Mouse (Mus musculus) MEL (cell line): ENCODE results near the gene Plekha7. TPM values are rescaled to one million over a fixed set of nuclear protein-coding genes. Genes with fewer than 3 reads are reported as not detected.

Experiments
- DNase-seq: peaks from one replicate; pipeline ENCODE4 v3.0.0; 2011; ENCODE audit warnings: low read depth, low spot score
- H3K27ac ChIP-seq: 2 replicates; pipeline ENCODE4 v1.5.1; 2012; ENCODE audit warnings: low read depth, mild to moderate bottlenecking, control low read depth, low read length, moderate library complexity; ENCODE audit not compliant: control insufficient read depth
- H3K27me3 ChIP-seq, 2 experiments: fragments of 150-350 bp in 1 of 2; sonication (generic) in 1 of 2; 2 replicates each; pipeline ENCODE4 v1.6.1; 2012; ENCODE audit warnings: low read length in 2 of 2, mild to moderate bottlenecking in 2 of 2, improper control_type of control experiment in 1 of 2, moderate library complexity in 1 of 2; ENCODE audit not compliant: insufficient read depth in 2 of 2, control insufficient read depth in 1 of 2
- H3K36me3 ChIP-seq, 2 experiments: 2 replicates each; pipeline ENCODE4 v1.6.1; 2012 to 2014; ENCODE audit warnings: low read length in 2 of 2, improper control_type of control experiment in 1 of 2, inconsistent platforms in 1 of 2, mild to moderate bottlenecking in 1 of 2; ENCODE audit not compliant: insufficient read depth in 2 of 2, control insufficient read depth in 1 of 2
- H3K4me1 ChIP-seq, 2 experiments: fragments of 150-350 bp in 1 of 2; sonication (generic) in 1 of 2; 2 replicates each; pipeline ENCODE4 v1.6.1; 2012; ENCODE audit warnings: low read length in 2 of 2, improper control_type of control experiment in 1 of 2, mild to moderate bottlenecking in 1 of 2; ENCODE audit not compliant: insufficient read depth in 2 of 2, control insufficient read depth in 1 of 2
- H3K4me3 ChIP-seq, 2 experiments: fragments of 150-350 bp in 1 of 2; sonication (generic) in 1 of 2; 2 replicates each; pipeline ENCODE4 v1.5.1; 2012; ENCODE audit warnings: low read depth in 2 of 2, low read length in 2 of 2, mild to moderate bottlenecking in 2 of 2, moderate library complexity in 2 of 2, control low read depth in 1 of 2, improper control_type of control experiment in 1 of 2; ENCODE audit not compliant: control insufficient read depth in 1 of 2, insufficient read depth in 1 of 2
- H3K79me2 ChIP-seq: 2 replicates; pipeline ENCODE4 v1.6.1; 2012; ENCODE audit warnings: mild to moderate bottlenecking, low read length, moderate library complexity; ENCODE audit not compliant: control insufficient read depth, poor library complexity, insufficient read depth
- H3K9ac ChIP-seq: 2 replicates; pipeline ENCODE4 v1.6.1; 2012; ENCODE audit warnings: low read depth, mild to moderate bottlenecking, control low read depth, low read length, moderate library complexity; ENCODE audit not compliant: control insufficient read depth, poor library complexity, severe bottlenecking
- H3K9me3 ChIP-seq: fragments of 150-350 bp; sonication (generic); replicated peaks from 2 replicates; pipeline ENCODE4 v1.6.1; 2012; ENCODE audit warnings: mild to moderate bottlenecking, low read length, improper control_type of control experiment, moderate library complexity; ENCODE audit not compliant: insufficient read depth
- CHD1 ChIP-seq: IDR thresholded peaks from 2 replicates; pipeline ENCODE4 v1.6.1; 2012; ENCODE audit warnings: low read depth, mild to moderate bottlenecking, inconsistent platforms, low read length, improper control_type of control experiment
- CHD2 ChIP-seq: IDR thresholded peaks from 2 replicates; pipeline ENCODE4 v1.6.1; 2011; ENCODE audit warnings: low read length, improper control_type of control experiment
- CTCF ChIP-seq, 3 experiments: IDR thresholded peaks in 2 of 3; conservative IDR thresholded peaks in 1 of 3; 2 replicates each; pipeline ENCODE4 v1.5.1; 2011 to 2012; ENCODE audit warnings: low read length in 3 of 3, low read depth in 2 of 3, mild to moderate bottlenecking in 2 of 3, improper control_type of control experiment in 1 of 3, inconsistent platforms in 1 of 3, mixed read lengths in 1 of 3, moderate library complexity in 1 of 3; ENCODE audit not compliant: control insufficient read depth in 1 of 3, insufficient read depth in 1 of 3, poor library complexity in 1 of 3, severe bottlenecking in 1 of 3
- HCFC1 ChIP-seq: IDR thresholded peaks from 2 replicates; pipeline ENCODE4 v1.6.1; 2012; ENCODE audit warnings: low read depth, mild to moderate bottlenecking, inconsistent platforms, low read length, improper control_type of control experiment, moderate library complexity
- JUND ChIP-seq: IDR thresholded peaks from 2 replicates; pipeline ENCODE4 v1.6.1; 2011; ENCODE audit warnings: low read depth, mild to moderate bottlenecking, improper control_type of control experiment, low read length
- KAT2A ChIP-seq: conservative IDR thresholded peaks from 2 replicates; pipeline ENCODE4 v1.6.1; 2012; ENCODE audit warnings: low read depth, low read length, improper control_type of control experiment, inconsistent platforms
- MAFK ChIP-seq: IDR thresholded peaks from 2 replicates; pipeline ENCODE4 v1.6.1; 2011; ENCODE audit warnings: low read depth, mild to moderate bottlenecking, low read length, improper control_type of control experiment, borderline replicate concordance
- MAX ChIP-seq: IDR thresholded peaks from 2 replicates; pipeline ENCODE4 v1.6.1; 2011; ENCODE audit warnings: low read length, improper control_type of control experiment
- MAZ ChIP-seq: IDR thresholded peaks from 2 replicates; pipeline ENCODE4 v1.6.1; 2012; ENCODE audit warnings: low read depth, mild to moderate bottlenecking, inconsistent platforms, low read length, improper control_type of control experiment
- MXI1 ChIP-seq: IDR thresholded peaks from 2 replicates; pipeline ENCODE4 v1.6.1; 2011; ENCODE audit warnings: mild to moderate bottlenecking, low read depth, low read length, improper control_type of control experiment
- MYC ChIP-seq: IDR thresholded peaks from 2 replicates; pipeline ENCODE4 v1.6.1; 2011; ENCODE audit warnings: low read depth, mild to moderate bottlenecking, low read length, improper control_type of control experiment, moderate library complexity
- NELFE ChIP-seq: IDR thresholded peaks from 2 replicates; pipeline ENCODE4 v1.6.1; 2011; ENCODE audit warnings: low read depth, low read length, improper control_type of control experiment
- NRF1 ChIP-seq: IDR thresholded peaks from 2 replicates; pipeline ENCODE4 v1.6.1; 2014; ENCODE audit warnings: low read depth, mild to moderate bottlenecking, inconsistent platforms, low read length, improper control_type of control experiment, moderate library complexity; ENCODE audit not compliant: poor library complexity, insufficient read depth, severe bottlenecking
- POLR2AphosphoS2 ChIP-seq: IDR thresholded peaks from 2 replicates; pipeline ENCODE4 v1.6.1; 2011; ENCODE audit warnings: low read length, improper control_type of control experiment
- POLR2AphosphoS5 ChIP-seq: IDR thresholded peaks from 2 replicates; pipeline ENCODE4 v1.6.1; 2012; ENCODE audit warnings: low read depth, borderline replicate concordance, mild to moderate bottlenecking, inconsistent platforms, low read length, moderate library complexity, mixed read lengths
- RAD21 ChIP-seq: IDR thresholded peaks from 2 replicates; pipeline ENCODE4 v1.6.1; 2011; ENCODE audit warnings: mild to moderate bottlenecking, low read depth, low read length, improper control_type of control experiment
- TBP ChIP-seq: IDR thresholded peaks from 2 replicates; pipeline ENCODE4 v1.8.0; 2011; ENCODE audit warnings: low read depth, low read length, improper control_type of control experiment
- UBTF ChIP-seq: IDR thresholded peaks from 2 replicates; pipeline ENCODE4 v1.6.1; 2012; ENCODE audit warnings: low read depth, mild to moderate bottlenecking, inconsistent platforms, low read length, improper control_type of control experiment, moderate library complexity, borderline replicate concordance; ENCODE audit not compliant: insufficient read depth
- USF1 ChIP-seq: IDR thresholded peaks from 2 replicates; pipeline ENCODE4 v1.6.1; 2014; ENCODE audit warnings: low read depth, mild to moderate bottlenecking, inconsistent platforms, low read length, improper control_type of control experiment, moderate library complexity
- ZC3H11A ChIP-seq: IDR thresholded peaks from 2 replicates; pipeline ENCODE4 v1.6.1; 2012; ENCODE audit warnings: low read depth, mild to moderate bottlenecking, inconsistent platforms, low read length, improper control_type of control experiment
- ZMIZ1 ChIP-seq: IDR thresholded peaks from 2 replicates; pipeline ENCODE4 v1.6.1; 2012; ENCODE audit warnings: low read depth, mild to moderate bottlenecking, inconsistent platforms, low read length, improper control_type of control experiment, moderate library complexity
- ZNF384 ChIP-seq: IDR thresholded peaks from 2 replicates; pipeline ENCODE4 v1.6.1; 2012; ENCODE audit warnings: low read depth, mild to moderate bottlenecking, inconsistent platforms, low read length, improper control_type of control experiment
- polyA plus RNA-seq, 2 experiments: library from polyadenylated mRNA; stranded (reverse) in 1 of 2; unstranded in 1 of 2; fragments of >175 nt in 1 of 2; fragments of >200 nt in 1 of 2; gene quantifications; 2 replicates each; pipeline versions ENCODE4 v1.2.1 to v1.2.4; 2012; ENCODE audit warnings: low replicate concordance in 2 of 2, low read depth in 1 of 2; ENCODE audit not compliant: insufficient read length in 2 of 2, insufficient read depth in 1 of 2, missing spikeins in 1 of 2
- total RNA-seq: library from RNA; depleted of rRNA; stranded (reverse); fragments of 300-350 nt; gene quantifications from 2 replicates; pipeline ENCODE4 v1.2.3, GENCODE M21; 2012

Gene Plekha7
- total and polyA plus RNA-seq, 3 experiments: 4.4 to 14.5 TPM; not detected in 1

- Histone ChIP-seq H3K27ac (no peak overlapping the region), H3K9ac (no peak overlapping the region), H3K4me3 (no peak overlapping the region), H3K9me3 (no peaks in the 10 kb centered on the region), H3K4me1 (no peaks in the 10 kb centered on the region), H3K27me3 (no peaks in the 10 kb centered on the region), H3K36me3 (no peaks in the 10 kb centered on the region), H3K79me2 (no peaks in the 10 kb centered on the region)
- TF ChIP-seq POLR2AphosphoS5 (no peak), MAFK (no peak), NELFE (no peak)
- DNase-seq: no peak
Measured at GRCm38 (mm10) chr7:116278280-116278679, 29.9 kb downstream of the Plekha7 start.

GRCm38 (mm10) chr7:116276315-116276714, 31.9 kb downstream of the Plekha7 start:
- H3K4me3 ChIP-seq: no peak overlapping the region
- TF ChIP-seq ZMIZ1 (no peak), NRF1 (no peak), POLR2AphosphoS5 (no peak), KAT2A (no peak), MAZ (no peak), MXI1 (no peak), USF1 (no peak), RAD21 (no peak), NELFE (no peak), MAX (no peak), POLR2AphosphoS2 (no peak), UBTF (no peak), CTCF (IDR thresholded peaks at IDR 0.05 in 2 of 3, conservative IDR thresholded peaks at IDR 0.05 in 1 of 3; ENCODE audit: control insufficient read depth in 1 of 3, insufficient read depth in 1 of 3, low read depth in 2 of 3, low read length in 3 of 3, poor library complexity in 1 of 3, severe bottlenecking in 1 of 3) (no peak), CHD1 (no peak), HCFC1 (no peak)
- H3K27ac ChIP-seq: no peak overlapping the region
- H3K27me3 ChIP-seq: no peaks in the 10 kb centered on the region
- H3K79me2 ChIP-seq: no peaks in the 10 kb centered on the region
- H3K9me3 ChIP-seq: no peaks in the 10 kb centered on the region
- H3K36me3 ChIP-seq: no peaks in the 10 kb centered on the region
- H3K4me1 ChIP-seq: no peaks in the 10 kb centered on the region
- H3K9ac ChIP-seq: no peak overlapping the region
- no peak for DNase-seq

- Histone ChIP-seq H3K79me2 (no peaks in the 10 kb centered on the region), H3K27me3 (no peaks in the 10 kb centered on the region), H3K9me3 (no peaks in the 10 kb centered on the region), H3K9ac (no peak overlapping the region), H3K4me3 (no peak overlapping the region), H3K36me3 (no peaks in the 10 kb centered on the region), H3K27ac (no peak overlapping the region), H3K4me1 (no peaks in the 10 kb centered on the region)
- DNase-seq: no peak
- TF ChIP-seq MYC (no peak), JUND (no peak), HCFC1 (no peak), USF1 (no peak), ZMIZ1 (no peak), NELFE (no peak), TBP (no peak), UBTF (no peak), CHD2 (no peak), ZNF384 (no peak), MAFK (no peak), RAD21 (no peak), ZC3H11A (no peak), POLR2AphosphoS2 (no peak)
Measured at GRCm38 (mm10) chr7:116273111-116273510, 35.1 kb downstream of the Plekha7 start.
